Mouse (Mus musculus): ENCODE results near the gene Zdbf2. TPM values are rescaled to one million over a fixed set of nuclear protein-coding genes. Genes with fewer than 3 reads are reported as not detected.

The Zdbf2 gene
- polyA plus RNA-seq, 1 experiment from 2014 or later: 23.6 TPM

DNA sequence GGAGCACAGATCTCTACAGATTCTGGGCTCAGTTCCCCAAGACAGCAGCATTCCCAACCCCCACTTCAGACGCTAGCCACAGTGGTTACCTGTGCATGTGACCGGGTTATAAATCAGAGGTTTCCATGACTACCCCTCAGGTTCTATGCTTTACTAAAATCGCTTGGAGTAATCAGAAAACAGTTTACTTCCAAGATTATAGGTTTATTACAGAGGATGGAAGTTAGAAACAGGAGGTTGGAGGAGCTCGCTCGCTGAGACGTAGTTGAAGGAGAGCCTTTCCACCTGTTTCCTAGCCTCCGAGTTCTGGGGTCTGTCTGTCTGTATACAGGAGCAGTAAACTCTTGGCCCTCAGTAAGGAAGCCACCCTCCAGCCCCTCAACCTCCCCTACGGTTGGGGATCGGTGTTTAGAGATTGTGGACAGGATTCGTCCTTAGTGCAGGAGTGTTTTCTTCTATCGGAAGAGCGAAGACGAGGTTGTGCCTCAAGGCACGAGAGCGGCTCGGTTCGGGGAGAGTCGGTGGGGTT lies 25.2 kb upstream of the Zdbf2 start:
- ATAC-seq (peak; percentile 37; the same call in 1 of the 2 replicates), DNase-seq (ENCODE audit: low spot score) (no peak)
- Histone ChIP-seq H3K27me3 (replicated peaks; ENCODE audit: control insufficient read depth, insufficient read depth, low read length) (peaks cover 19% of the 10 kb centered on the region), H3K36me3 (ENCODE audit: control insufficient read depth, insufficient read depth, low read length) (no peaks in the 10 kb centered on the region), H3K4me3 (ENCODE audit: low read depth, low read length) (peak overlapping the region; percentile 28), H3K4me1 (ENCODE audit: control insufficient read depth, insufficient read depth, low read length) (no peaks in the 10 kb centered on the region; the same call in 1 of the 2 replicates), H3K4me2 (ENCODE audit: low read length) (peak overlapping the region; percentile 62), H3K9ac (ENCODE audit: low read length) (peak overlapping the region; percentile 56), H3K9me3 (replicated peaks; ENCODE audit: control insufficient read depth, low read length) (no peaks in the 10 kb centered on the region), H3K27ac (ENCODE audit: low read depth, low read length) (peak overlapping the region; percentile 71)
- under 1% methylated on average over 18 of the region's 18 CpGs for WGBS

DNA sequence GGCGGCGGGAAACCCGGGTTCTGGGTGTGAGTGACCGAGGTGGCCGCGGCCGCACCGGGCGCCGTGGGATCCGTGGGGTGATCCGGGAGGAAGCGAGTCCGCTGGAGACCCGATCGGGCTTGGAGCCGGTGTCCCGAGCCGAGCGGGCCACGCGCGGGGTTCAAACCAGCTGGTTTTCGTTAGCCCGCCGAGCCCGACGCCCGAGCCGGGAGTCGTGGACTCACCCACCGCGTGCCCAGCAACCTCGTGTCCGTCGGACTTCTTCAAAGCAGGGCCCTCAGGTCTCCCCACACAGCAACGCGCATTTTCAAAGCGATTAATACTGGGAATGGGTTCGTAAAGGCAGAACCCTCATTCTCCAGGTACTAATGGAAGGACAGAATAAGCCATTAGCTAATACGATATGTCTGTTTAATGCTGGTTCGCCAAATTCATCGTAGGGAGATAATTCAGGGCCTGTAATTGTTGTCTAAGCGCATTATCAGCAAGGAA lies 24.7 kb upstream of the Zdbf2 start:
- Histone ChIP-seq H3K27me3 (replicated peaks; ENCODE audit: control insufficient read depth, insufficient read depth, low read length) (peaks cover 21% of the 10 kb centered on the region), H3K9me3 (replicated peaks; ENCODE audit: control insufficient read depth, low read length) (no peaks in the 10 kb centered on the region), H3K36me3 (ENCODE audit: control insufficient read depth, insufficient read depth, low read length) (no peaks in the 10 kb centered on the region), H3K9ac (ENCODE audit: low read length) (peak overlapping the region; percentile 56), H3K4me3 (ENCODE audit: low read depth, low read length) (peak overlapping the region; percentile 28), H3K4me1 (ENCODE audit: control insufficient read depth, insufficient read depth, low read length) (no peaks in the 10 kb centered on the region; the same call in 1 of the 2 replicates), H3K4me2 (ENCODE audit: low read length) (peak overlapping the region; percentile 62), H3K27ac (ENCODE audit: low read depth, low read length) (peak overlapping the region; percentile 71)
- WGBS: 2% methylated on average over 44 of the region's 44 CpGs
- 0 out of 2 replicates have a peak, but pooled peaks have one; percentile 6 for ATAC-seq
- no peak for DNase-seq (ENCODE audit: low spot score)

DNA sequence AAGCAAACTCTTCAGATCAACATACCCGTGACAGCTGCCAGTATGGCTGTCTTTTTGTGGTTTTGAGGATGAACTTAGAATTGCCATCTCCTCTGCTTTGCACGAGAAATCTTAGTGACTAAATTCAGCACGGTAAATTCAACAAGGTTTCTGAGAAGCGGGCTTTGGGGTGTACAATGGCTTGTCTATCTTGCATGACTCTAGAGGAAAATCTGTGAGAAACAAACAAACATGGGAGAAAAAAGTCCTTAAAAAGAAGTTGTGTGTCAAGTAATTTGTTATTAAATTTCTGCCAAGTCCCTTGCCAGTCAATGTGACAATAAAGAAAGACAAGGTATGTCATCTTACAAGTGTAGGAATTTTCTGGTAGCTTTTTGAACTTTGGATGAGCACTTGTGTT lies 23.8 kb upstream of the Zdbf2 start:
- Histone ChIP-seq H3K4me1 (ENCODE audit: control insufficient read depth, insufficient read depth, low read length) (no peaks in the 10 kb centered on the region; the same call in 1 of the 2 replicates), H3K9me3 (replicated peaks; ENCODE audit: control insufficient read depth, low read length) (no peaks in the 10 kb centered on the region), H3K9ac (ENCODE audit: low read length) (no peak overlapping the region), H3K27me3 (replicated peaks; ENCODE audit: control insufficient read depth, insufficient read depth, low read length) (peaks cover 27% of the 10 kb centered on the region), H3K36me3 (ENCODE audit: control insufficient read depth, insufficient read depth, low read length) (no peaks in the 10 kb centered on the region), H3K27ac (ENCODE audit: low read depth, low read length) (no peak overlapping the region), H3K4me2 (ENCODE audit: low read length) (no peak overlapping the region), H3K4me3 (ENCODE audit: low read depth, low read length) (no peak overlapping the region)
- 52% methylated on average over 4 of the region's 4 CpGs for WGBS
- DNase-seq (ENCODE audit: low spot score) (no peak), ATAC-seq (no peak)

DNA sequence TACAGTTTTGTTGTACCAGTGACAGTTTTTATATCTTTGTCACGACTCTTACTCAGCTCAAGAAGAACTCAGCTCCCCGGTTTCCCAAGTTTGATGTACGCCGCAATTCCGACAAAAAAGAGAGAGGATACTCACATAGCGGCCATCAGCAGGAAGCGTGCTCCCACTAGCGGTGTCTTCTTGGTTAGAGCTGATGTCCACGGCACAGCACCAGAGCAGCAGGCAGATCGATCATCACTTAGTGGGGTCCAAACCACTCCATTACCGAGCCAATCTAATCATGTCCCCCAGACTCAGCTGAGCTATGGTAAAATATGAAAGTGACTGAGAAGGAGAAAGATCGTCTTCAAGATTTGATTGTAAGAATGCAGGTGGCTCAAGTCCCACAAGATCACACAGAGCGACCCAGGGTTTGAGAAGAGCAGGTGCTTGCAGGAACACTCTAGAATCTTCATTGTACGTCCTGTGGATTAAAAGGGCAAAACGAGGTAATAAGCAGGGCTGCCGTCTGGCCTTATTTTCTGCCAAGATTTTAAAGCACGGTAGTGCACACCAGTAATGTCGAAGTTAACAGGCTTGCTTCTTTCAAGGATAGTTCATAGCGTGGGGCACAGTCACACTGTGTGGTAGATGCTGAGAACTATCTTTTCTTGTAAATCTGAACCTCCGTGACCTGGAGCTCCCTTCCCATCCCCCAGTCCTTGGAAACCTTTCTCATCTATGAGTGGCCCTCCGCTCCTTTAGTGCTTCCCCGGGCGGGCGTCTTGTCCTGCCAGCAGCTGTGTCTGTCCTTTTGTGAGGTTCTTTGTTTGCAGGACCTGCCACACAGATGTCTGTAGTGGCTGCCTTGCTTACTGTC lies 20.5 kb upstream of the Zdbf2 start:
- peak; percentile 56 for DNase-seq (ENCODE audit: low spot score)
- 0 out of 2 replicates have a peak, but pooled peaks have one; percentile 15 for ATAC-seq

DNA sequence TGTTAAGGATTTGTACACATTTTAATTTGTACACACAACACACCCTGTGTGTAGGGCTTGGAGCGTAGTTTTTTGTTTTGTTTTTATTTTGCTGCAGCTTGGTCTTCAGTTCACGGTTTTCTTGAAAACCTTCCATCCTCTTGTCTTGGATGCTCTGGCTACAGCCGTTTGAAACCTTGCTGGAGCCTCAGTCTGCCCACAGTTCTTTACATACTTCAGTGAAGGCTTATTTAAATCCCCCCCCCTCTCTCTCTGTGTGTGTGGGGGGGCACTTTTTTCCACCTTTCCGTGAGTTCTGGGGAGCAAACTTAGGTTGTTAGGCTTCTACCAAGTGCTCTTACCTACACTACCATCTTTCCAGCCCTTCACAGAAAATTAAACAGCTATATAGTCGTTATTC lies 19.8 kb upstream of the Zdbf2 start:
- Histone ChIP-seq H3K9ac (ENCODE audit: low read length) (peak overlapping the region; percentile 35; the same call in 1 of the 2 replicates), H3K27me3 (replicated peaks; ENCODE audit: control insufficient read depth, insufficient read depth, low read length) (peaks cover 60% of the 10 kb centered on the region), H3K9me3 (replicated peaks; ENCODE audit: control insufficient read depth, low read length) (no peaks in the 10 kb centered on the region), H3K4me1 (ENCODE audit: control insufficient read depth, insufficient read depth, low read length) (peaks cover 16% of the 10 kb centered on the region), H3K4me2 (ENCODE audit: low read length) (peak overlapping the region; percentile 35), H3K36me3 (ENCODE audit: control insufficient read depth, insufficient read depth, low read length) (no peaks in the 10 kb centered on the region), H3K4me3 (ENCODE audit: low read depth, low read length) (no peak overlapping the region), H3K27ac (ENCODE audit: low read depth, low read length) (peak overlapping the region; percentile 39; the same call in 1 of the 2 replicates)
- 17% methylated on average over 5 of the region's 5 CpGs for WGBS
- no peak for ATAC-seq
- DNase-seq (ENCODE audit: low spot score): no peak

More for the DNA sequence above, 20.5 kb upstream of the Zdbf2 start:
- H3K4me1 ChIP-seq (ENCODE audit: control insufficient read depth, insufficient read depth, low read length): peaks cover 16% of the 10 kb centered on the region
- H3K9me3 ChIP-seq (replicated peaks; ENCODE audit: control insufficient read depth, low read length): no peaks in the 10 kb centered on the region
- 25% methylated on average over 24 of the region's 24 CpGs for WGBS
- H3K4me2 ChIP-seq (ENCODE audit: low read length): peak overlapping the region; percentile 35
- H3K4me3 ChIP-seq (ENCODE audit: low read depth, low read length): no peak overlapping the region
- H3K27me3 ChIP-seq (replicated peaks; ENCODE audit: control insufficient read depth, insufficient read depth, low read length): peaks cover 54% of the 10 kb centered on the region
- peak overlapping the region; percentile 35; the same call in 1 of the 2 replicates for H3K9ac ChIP-seq (ENCODE audit: low read length)
- H3K36me3 ChIP-seq (ENCODE audit: control insufficient read depth, insufficient read depth, low read length): no peaks in the 10 kb centered on the region
- peak overlapping the region; percentile 39; the same call in 1 of the 2 replicates for H3K27ac ChIP-seq (ENCODE audit: low read depth, low read length)

DNA sequence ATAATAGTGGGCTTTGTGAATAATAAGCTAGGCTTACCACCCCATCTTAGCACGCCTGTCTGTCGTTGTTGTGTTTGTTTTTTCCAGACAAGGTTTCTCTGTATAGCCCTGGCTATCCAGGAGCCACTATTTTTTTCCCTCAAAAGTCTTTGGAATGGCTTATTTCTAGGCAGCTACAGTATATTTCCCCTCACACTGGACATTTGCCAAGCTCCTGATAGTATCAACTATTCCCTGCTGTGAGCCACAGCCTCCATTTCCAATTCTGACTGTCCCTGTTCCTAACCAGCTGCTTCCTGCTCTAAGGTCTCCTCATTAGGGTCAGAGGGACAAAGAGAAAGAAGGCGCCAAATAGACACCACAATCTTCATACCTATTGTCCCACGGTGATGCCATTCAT lies 18.0 kb upstream of the Zdbf2 start:
- WGBS: 10% methylated on average over 4 of the region's 4 CpGs
- Histone ChIP-seq H3K4me3 (ENCODE audit: low read depth, low read length) (no peak overlapping the region), H3K27me3 (replicated peaks; ENCODE audit: control insufficient read depth, insufficient read depth, low read length) (peaks cover 54% of the 10 kb centered on the region), H3K4me1 (ENCODE audit: control insufficient read depth, insufficient read depth, low read length) (peaks cover 16% of the 10 kb centered on the region), H3K9ac (ENCODE audit: low read length) (no peak overlapping the region), H3K9me3 (replicated peaks; ENCODE audit: control insufficient read depth, low read length) (no peaks in the 10 kb centered on the region), H3K36me3 (ENCODE audit: control insufficient read depth, insufficient read depth, low read length) (no peaks in the 10 kb centered on the region), H3K4me2 (ENCODE audit: low read length) (no peak overlapping the region), H3K27ac (ENCODE audit: low read depth, low read length) (no peak overlapping the region)
- ATAC-seq (no peak), DNase-seq (ENCODE audit: low spot score) (peak; percentile 28)

DNA sequence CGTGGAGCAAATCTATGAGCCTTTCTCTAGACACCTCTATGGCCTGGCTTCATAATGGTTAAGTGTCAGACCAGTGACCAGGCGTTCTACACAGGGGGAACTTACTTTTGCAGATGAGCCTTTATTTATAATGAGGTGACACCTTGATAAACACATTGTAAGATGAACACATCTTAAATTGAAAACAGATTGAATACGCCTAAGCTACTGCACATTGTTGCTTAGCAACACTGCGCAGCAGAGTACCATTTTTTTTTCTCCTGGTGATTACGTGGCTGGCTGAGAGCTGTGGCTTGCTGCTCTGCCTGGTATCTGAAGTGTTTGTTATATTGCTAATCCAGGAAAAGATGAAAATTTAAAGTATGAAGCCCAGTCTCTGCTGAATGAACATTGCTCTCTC lies 17.0 kb upstream of the Zdbf2 start:
- Histone ChIP-seq H3K36me3 (ENCODE audit: control insufficient read depth, insufficient read depth, low read length) (no peaks in the 10 kb centered on the region), H3K9ac (ENCODE audit: low read length) (no peak overlapping the region), H3K4me2 (ENCODE audit: low read length) (0 out of 2 replicates have a peak overlapping the region, but pooled peaks have one; percentile 7), H3K4me3 (ENCODE audit: low read depth, low read length) (no peak overlapping the region), H3K4me1 (ENCODE audit: control insufficient read depth, insufficient read depth, low read length) (peaks cover 16% of the 10 kb centered on the region), H3K9me3 (replicated peaks; ENCODE audit: control insufficient read depth, low read length) (no peaks in the 10 kb centered on the region), H3K27me3 (replicated peaks; ENCODE audit: control insufficient read depth, insufficient read depth, low read length) (peaks cover 54% of the 10 kb centered on the region), H3K27ac (ENCODE audit: low read depth, low read length) (peak overlapping the region; percentile 77)
- DNase-seq (ENCODE audit: low spot score) (peak; percentile 84), ATAC-seq (peak; percentile 80; the same call in 1 of the 2 replicates)
- 11% methylated on average over 5 of the region's 5 CpGs for WGBS

DNA sequence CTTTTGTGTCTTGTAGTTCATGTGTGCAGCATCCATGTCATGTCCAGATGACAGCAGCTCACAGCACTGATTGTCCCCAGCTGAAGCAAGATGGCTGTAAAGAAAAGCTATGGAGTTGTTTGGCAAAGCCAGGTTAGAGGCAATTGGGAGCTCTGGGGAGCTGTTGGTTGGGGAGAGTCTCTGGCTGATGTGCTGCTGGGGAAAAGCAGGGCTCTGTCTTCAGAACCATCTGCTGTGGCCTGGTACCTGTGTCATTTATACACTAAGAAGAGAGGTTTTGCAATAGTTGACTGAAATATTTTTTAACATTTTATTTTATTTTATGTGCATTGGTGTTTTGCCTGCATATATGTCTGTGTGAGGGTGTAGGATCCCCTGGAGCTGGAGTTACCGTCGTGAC lies 14.6 kb upstream of the Zdbf2 start:
- Histone ChIP-seq H3K36me3 (ENCODE audit: control insufficient read depth, insufficient read depth, low read length) (no peaks in the 10 kb centered on the region), H3K9me3 (replicated peaks; ENCODE audit: control insufficient read depth, low read length) (no peaks in the 10 kb centered on the region), H3K27me3 (replicated peaks; ENCODE audit: control insufficient read depth, insufficient read depth, low read length) (peaks cover 56% of the 10 kb centered on the region), H3K9ac (ENCODE audit: low read length) (no peak overlapping the region), H3K4me1 (ENCODE audit: control insufficient read depth, insufficient read depth, low read length) (peaks cover 16% of the 10 kb centered on the region), H3K27ac (ENCODE audit: low read depth, low read length) (no peak overlapping the region), H3K4me3 (ENCODE audit: low read depth, low read length) (no peak overlapping the region), H3K4me2 (ENCODE audit: low read length) (no peak overlapping the region)
- ATAC-seq (no peak), DNase-seq (ENCODE audit: low spot score) (no peak)
- WGBS: 44% methylated on average over 2 of the region's 2 CpGs

All from forebrain, embryonic 14.5 days (tissue).